Mouse (Mus musculus) bone marrow, adult 2 months (tissue): ENCODE measurements around the gene Brip1.

Experiments used
- CTCF ChIP-seq: fragments of 200-500 bp; IDR thresholded peaks from 2 replicates; pipeline ENCODE4 v1.5.1; 2011; ENCODE audit warnings: low read length, control low read depth; ENCODE audit not compliant: control insufficient read depth, insufficient read depth
- POLR2A ChIP-seq: fragments of 200-500 bp; IDR thresholded peaks from 2 replicates; pipeline ENCODE4 v1.6.1; 2011; ENCODE audit warnings: low read depth, mild to moderate bottlenecking, control low read depth, low read length, borderline replicate concordance; ENCODE audit not compliant: control insufficient read depth

DNA sequence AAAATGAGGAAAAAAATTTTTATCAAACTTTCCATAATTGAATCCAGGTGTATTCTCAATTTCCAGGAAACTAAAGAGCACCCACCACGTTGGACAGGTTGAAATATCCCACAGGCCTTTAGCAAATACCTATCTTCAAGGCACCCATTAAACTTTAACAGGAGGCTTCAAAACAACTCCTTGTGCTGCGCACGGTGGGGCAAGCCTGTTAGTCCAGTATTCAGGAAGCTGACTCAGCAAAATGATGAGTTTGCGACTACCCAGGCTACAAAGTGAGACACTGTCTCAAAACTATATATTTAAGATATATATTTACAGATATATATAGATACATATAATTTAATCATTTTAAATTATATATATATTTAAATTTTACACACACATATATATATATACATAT lies 31.5 kb upstream of the Brip1 start:
- TF ChIP-seq CTCF, result no peak
- TF ChIP-seq POLR2A, result no peak
